11 mouse cellular contexts compared by ENCODE assay signal in the genomic region with DNA sequence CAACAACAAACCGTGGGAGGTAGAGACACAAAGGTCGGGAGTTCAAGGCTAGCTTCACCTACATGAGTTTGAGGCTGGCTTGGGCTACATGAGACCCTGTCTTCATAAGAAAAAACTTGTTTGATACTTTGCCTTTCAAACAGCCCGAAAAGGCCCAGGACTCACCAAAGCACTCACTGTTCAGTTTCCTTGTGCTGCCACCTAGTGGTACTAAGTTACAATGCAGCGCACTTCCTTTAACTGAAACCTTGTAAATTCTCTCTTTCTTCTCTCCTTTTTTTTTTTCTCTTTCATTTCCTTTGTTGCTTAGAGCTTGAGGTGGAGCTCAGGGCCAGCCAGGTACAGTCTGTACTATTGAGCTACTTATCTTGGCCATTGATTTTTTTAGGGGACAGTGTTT. TPM values are rescaled to one million over a fixed set of nuclear protein-coding genes. Genes with fewer than 3 reads are reported as not detected.
DNase-seq lines count a peak whose midpoint lies in the region; ATAC-seq and TF ChIP-seq lines count a peak whose summit lies in the region.
"Had no signal": no experiment of that assay in that cellular context is flagged by ENCODE, and none has a peak within 500 bp of the region (broad histone marks: within the 10 kb centered on the region; RNA-seq: fewer than 3 reads in every experiment).

No protein-coding gene starts in this region.

- no peaks in the 10 kb centered on the region for H3K36me3 ChIP-seq in heart, postnatal 0 days (replicated peaks; ENCODE audit: control insufficient read depth, insufficient read depth, low read length)
- no peaks in the 10 kb centered on the region; a peak in 1 of 4 replicates for H3K36me3 ChIP-seq in MEL (ENCODE audit: control insufficient read depth in 1 of 2, insufficient read depth in 2 of 2, low read length in 2 of 2)
- H3K36me3 ChIP-seq in midbrain, embryonic 12.5 days, result no peaks in the 10 kb centered on the region
- H3K36me3 ChIP-seq: embryonic facial prominence, embryonic 15.5 days; liver, embryonic 13.5 days; stomach, embryonic 15.5 days had no signal

- 41% methylated on average over 4 of the region's 4 CpGs for WGBS in heart, postnatal 0 days
- WGBS in midbrain, embryonic 12.5 days, result 40% methylated on average over 4 of the region's 4 CpGs

- no peak overlapping the region for H3K4me3 ChIP-seq in heart, postnatal 0 days (ENCODE audit: low read depth, low read length)
- no peak overlapping the region for H3K4me3 ChIP-seq in MEL (ENCODE audit: control insufficient read depth in 1 of 2, insufficient read depth in 1 of 2, low read depth in 2 of 2, low read length in 2 of 2)
- no peak overlapping the region for H3K4me3 ChIP-seq in cortical plate, adult 2 months (ENCODE audit: insufficient read depth, low read length)
- no peak overlapping the region for H3K4me3 ChIP-seq in midbrain, embryonic 12.5 days
- H3K4me3 ChIP-seq: embryonic facial prominence, embryonic 15.5 days; liver, embryonic 13.5 days; stomach, embryonic 15.5 days had no signal

- no peak overlapping the region for H3K27ac ChIP-seq in heart, postnatal 0 days (ENCODE audit: low read depth)
- H3K27ac ChIP-seq in MEL (ENCODE audit: control insufficient read depth, low read depth, low read length), result no peak overlapping the region
- H3K27ac ChIP-seq in cortical plate, adult 2 months (ENCODE audit: insufficient read depth, low read length), result no peak overlapping the region
- H3K27ac ChIP-seq in midbrain, embryonic 12.5 days (replicated peaks), result no peak overlapping the region
- H3K27ac ChIP-seq: embryonic facial prominence, embryonic 15.5 days; liver, embryonic 13.5 days; stomach, embryonic 15.5 days had no signal

- no peak for ATAC-seq in heart, postnatal 0 days (ENCODE audit: insufficient read depth, low read depth)
- ATAC-seq in midbrain, embryonic 12.5 days (ENCODE audit: low FRiP score, low read depth), result peak; percentile 58

- no peaks in the 10 kb centered on the region for H3K27me3 ChIP-seq in heart, postnatal 0 days (ENCODE audit: control insufficient read depth, insufficient read depth, low read length)
- no peaks in the 10 kb centered on the region for H3K27me3 ChIP-seq in MEL (ENCODE audit: control insufficient read depth in 1 of 2, insufficient read depth in 2 of 2, low read length in 2 of 2)
- no peaks in the 10 kb centered on the region for H3K27me3 ChIP-seq in midbrain, embryonic 12.5 days
- H3K27me3 ChIP-seq: embryonic facial prominence, embryonic 15.5 days; liver, embryonic 13.5 days; stomach, embryonic 15.5 days had no signal

- TF ChIP-seq EP300 in heart, postnatal 0 days (IDR thresholded peaks at IDR 0.05; ENCODE audit: low read depth), result no peak
- no peak for TF ChIP-seq EP300 in MEL (IDR thresholded peaks at IDR 0.05; ENCODE audit: low read depth in 1 of 2, low read length in 2 of 2)

- H3K4me2 ChIP-seq in heart, postnatal 0 days (ENCODE audit: low read depth, low read length), result no peak overlapping the region
- no peak overlapping the region for H3K4me2 ChIP-seq in midbrain, embryonic 12.5 days (replicated peaks)
- H3K4me2 ChIP-seq: embryonic facial prominence, embryonic 15.5 days; liver, embryonic 13.5 days; stomach, embryonic 15.5 days had no signal

- no peaks in the 10 kb centered on the region for H3K4me1 ChIP-seq in heart, postnatal 0 days (ENCODE audit: control insufficient read depth, insufficient read depth)
- H3K4me1 ChIP-seq in MEL (ENCODE audit: control insufficient read depth in 1 of 2, insufficient read depth in 2 of 2, low read length in 2 of 2), result no peaks in the 10 kb centered on the region
- H3K4me1 ChIP-seq in cortical plate, adult 2 months (ENCODE audit: control insufficient read depth, insufficient read depth, low read length), result no peaks in the 10 kb centered on the region
- no peaks in the 10 kb centered on the region for H3K4me1 ChIP-seq in midbrain, embryonic 12.5 days
- H3K4me1 ChIP-seq: embryonic facial prominence, embryonic 15.5 days; liver, embryonic 13.5 days; stomach, embryonic 15.5 days had no signal

- no peaks in the 10 kb centered on the region for H3K79me2 ChIP-seq in MEL (ENCODE audit: control insufficient read depth, insufficient read depth, low read length, poor library complexity)

- peak; percentile 88 for TF ChIP-seq RAD21 in MEL (IDR thresholded peaks at IDR 0.05; ENCODE audit: low read depth, low read length)

- TF ChIP-seq POLR2A in MEL (IDR thresholded peaks at IDR 0.05; ENCODE audit: control insufficient read depth in 1 of 2, insufficient read depth in 1 of 2, low read depth in 1 of 2, low read length in 2 of 2, poor library complexity in 1 of 2), result no peak
- TF ChIP-seq POLR2A in cortical plate, adult 2 months (IDR thresholded peaks at IDR 0.05; ENCODE audit: extremely low read depth, insufficient read depth, low read length), result no peak

- no peaks in the 10 kb centered on the region for H3K9me3 ChIP-seq in heart, postnatal 0 days (replicated peaks; ENCODE audit: control insufficient read depth, low read length)
- no peaks in the 10 kb centered on the region for H3K9me3 ChIP-seq in MEL (replicated peaks; ENCODE audit: insufficient read depth, low read length)
- no peaks in the 10 kb centered on the region for H3K9me3 ChIP-seq in midbrain, embryonic 12.5 days
- H3K9me3 ChIP-seq: embryonic facial prominence, embryonic 15.5 days; liver, embryonic 13.5 days; stomach, embryonic 15.5 days had no signal

- no peak overlapping the region for H3K9ac ChIP-seq in heart, postnatal 0 days (replicated peaks; ENCODE audit: low read depth, low read length)
- H3K9ac ChIP-seq in MEL (ENCODE audit: control insufficient read depth, low read depth, low read length, poor library complexity, severe bottlenecking), result peak overlapping the region; percentile 60
- no peak overlapping the region for H3K9ac ChIP-seq in midbrain, embryonic 12.5 days (replicated peaks)
- H3K9ac ChIP-seq: embryonic facial prominence, embryonic 15.5 days; liver, embryonic 13.5 days; stomach, embryonic 15.5 days had no signal

- DNase-seq in heart, postnatal 0 days (ENCODE audit: low spot score), result peak; percentile 23
- DNase-seq in heart, adult 11 months, result no peak
- DNase-seq in 3T3-L1 (ENCODE audit: low read depth, low spot score), result peak; percentile 81
- peak; percentile 83 for DNase-seq in MEL (ENCODE audit: low read depth, low spot score)
- DNase-seq in induced T-regulatory cell, adult 2 months (ENCODE audit: low read depth), result peak; percentile 71
- DNase-seq in gastrocnemius, adult 8-10 months (ENCODE audit: low spot score in 2 of 2), result no peak
- DNase-seq: liver, embryonic 13.5 days had no signal

- TF ChIP-seq CTCF in heart, postnatal 0 days (IDR thresholded peaks at IDR 0.05; ENCODE audit: low read depth), result peak; percentile 63
- peak; percentile 62 to 88 (median 67) for TF ChIP-seq CTCF in MEL (IDR thresholded peaks at IDR 0.05 in 2 of 3, conservative IDR thresholded peaks at IDR 0.05 in 1 of 3; ENCODE audit: control insufficient read depth in 1 of 3, insufficient read depth in 1 of 3, low read depth in 2 of 3, low read length in 3 of 3, poor library complexity in 1 of 3, severe bottlenecking in 1 of 3)
- peak; percentile 44; the same call in 1 of the 2 replicates for TF ChIP-seq CTCF in cortical plate, adult 2 months (IDR thresholded peaks at IDR 0.05; ENCODE audit: extremely low read depth, insufficient read depth, low read length)

TF ChIP-seq in MEL, 35 proteins besides CTCF, POLR2A, EP300 and RAD21:
- TF ChIP-seq ZC3H11A (IDR thresholded peaks at IDR 0.05; ENCODE audit: low read depth, low read length) (peak; percentile 68), ZNF384 (IDR thresholded peaks at IDR 0.05; ENCODE audit: low read depth, low read length) (peak; percentile 63), RCOR1 (IDR thresholded peaks at IDR 0.05; ENCODE audit: low read depth, low read length) (no peak), SMC3 (IDR thresholded peaks at IDR 0.05; ENCODE audit: low read depth, low read length) (peak; percentile 88), MYB (IDR thresholded peaks at IDR 0.05; ENCODE audit: low read depth, low read length) (no peak)
TF ChIP-seq in MEL: peak in this region for 3.

RNA-seq across cellular contexts. Expression of gene Prdx4, which starts 22.5 kb away (rescaled TPM):
- total RNA-seq in heart, postnatal 0 days (2014; rRNA removed; ENCODE audit: low replicate concordance), result 169 and 178 TPM in 2 replicates
- 162 and 175 TPM in 2 replicates for polyA plus RNA-seq in heart, postnatal 0 days (2015; fragmentation: Nextera tagmentation; extraction: Ambion mirVana)
- total RNA-seq in MEL (2012; rRNA removed), result 24.3 and 31.1 TPM in 2 replicates
- 10 to 100 TPM in 1 of 2 experiments, not detected in 1; 34.5 TPM for polyA plus RNA-seq in MEL (2012; ENCODE audit: insufficient read depth in 1 of 2, insufficient read length in 2 of 2, low read depth in 1 of 2, low replicate concordance in 2 of 2, missing spikeins in 1 of 2)
- polyA plus RNA-seq in cortical plate, adult 2 months (2012; rRNA removed), result 30.8 and 35.8 TPM in 2 replicates
- 193 and 197 TPM in 2 replicates for polyA plus RNA-seq in midbrain, embryonic 12.5 days (2016; fragmentation: Nextera tagmentation; extraction: Ambion mirVana)
- 1 to 10 TPM; 4.7 to 6.7 (median 5.5) TPM for total RNA-seq in gastrocnemius, adult 8-10 months (2022)

RNA-seq across cellular contexts. Expression of gene Acot9, which starts 55.8 kb away (rescaled TPM):
- 28.1 and 36.3 TPM in 2 replicates for total RNA-seq in heart, postnatal 0 days (2014; rRNA removed; ENCODE audit: low replicate concordance)
- 41.1 and 44.2 TPM in 2 replicates for polyA plus RNA-seq in heart, postnatal 0 days (2015; fragmentation: Nextera tagmentation; extraction: Ambion mirVana)
- 56.3 and 61.2 TPM in 2 replicates for total RNA-seq in MEL (2012; rRNA removed)
- polyA plus RNA-seq in MEL (2012; ENCODE audit: insufficient read depth in 1 of 2, insufficient read length in 2 of 2, low read depth in 1 of 2, low replicate concordance in 2 of 2, missing spikeins in 1 of 2), result 10 to 100 TPM in 1 of 2 experiments, not detected in 1; 52.6 TPM
- 16.3 and 18.0 TPM in 2 replicates for polyA plus RNA-seq in cortical plate, adult 2 months (2012; rRNA removed)
- polyA plus RNA-seq in midbrain, embryonic 12.5 days (2016; fragmentation: Nextera tagmentation; extraction: Ambion mirVana), result 20.7 and 23.1 TPM in 2 replicates
- total RNA-seq in gastrocnemius, adult 8-10 months (2022), result 10 to 100 TPM; 13.9 to 16.5 (median 15.4) TPM

Comparison
In these comparisons a context has a peak if more than half of its experiments do, and no peak if none do; other contexts are left out.
1. DNase-seq: peak in heart, postnatal 0 days (single experiment), 3T3-L1 (single experiment), MEL (single experiment) and induced T-regulatory cell, adult 2 months (single experiment); none in heart, adult 11 months (single experiment) and gastrocnemius, adult 8-10 months (0 of 2).
2. Peak in every context shown above with its lines, with median percentiles within 50 percentile points of each other: CTCF ChIP-seq.